Mouse (Mus musculus): ENCODE results near the gene Lce6a. TPM values are rescaled to one million over a fixed set of nuclear protein-coding genes. Genes with fewer than 3 reads are reported as not detected.

Gene Lce6a
- polyA plus RNA-seq, 1 experiment from 2014 or later, result not detected

GRCm38 (mm10) chr3:92602169-92602568 lies 19.3 kb downstream of the Lce6a start:
- Histone ChIP-seq H3K9me3 (replicated peaks; ENCODE audit: control insufficient read depth, low read length) (no peaks in the 10 kb centered on the region), H3K27ac (ENCODE audit: low read length) (no peak overlapping the region), H3K4me1 (ENCODE audit: control insufficient read depth, insufficient read depth, low read length) (no peaks in the 10 kb centered on the region), H3K27me3 (ENCODE audit: control insufficient read depth, insufficient read depth, low read length) (no peaks in the 10 kb centered on the region), H3K4me3 (ENCODE audit: low read length) (no peak overlapping the region), H3K36me3 (ENCODE audit: control insufficient read depth, insufficient read depth) (no peaks in the 10 kb centered on the region), H3K9ac (ENCODE audit: low read length) (no peak overlapping the region), H3K4me2 (ENCODE audit: low read depth, low read length) (no peak overlapping the region)
- 37% methylated on average over 1 of the region's 1 CpGs for WGBS
- no peak for ATAC-seq (replicated peaks; ENCODE audit: extremely low read depth, insufficient read depth, low FRiP score)

- 50% methylated on average over 1 of the region's 1 CpGs for WGBS
- H3K9ac ChIP-seq (ENCODE audit: low read length), result no peak overlapping the region
- no peaks in the 10 kb centered on the region for H3K36me3 ChIP-seq (ENCODE audit: control insufficient read depth, insufficient read depth)
- H3K4me3 ChIP-seq (ENCODE audit: low read length), result no peak overlapping the region
- no peaks in the 10 kb centered on the region for H3K27me3 ChIP-seq (ENCODE audit: control insufficient read depth, insufficient read depth, low read length)
- no peaks in the 10 kb centered on the region for H3K9me3 ChIP-seq (replicated peaks; ENCODE audit: control insufficient read depth, low read length)
- H3K4me2 ChIP-seq (ENCODE audit: low read depth, low read length), result no peak overlapping the region
- no peak for ATAC-seq (replicated peaks; ENCODE audit: extremely low read depth, insufficient read depth, low FRiP score)
- H3K27ac ChIP-seq (ENCODE audit: low read length), result no peak overlapping the region
- no peaks in the 10 kb centered on the region for H3K4me1 ChIP-seq (ENCODE audit: control insufficient read depth, insufficient read depth, low read length)
Measured at GRCm38 (mm10) chr3:92600456-92600855, 21.0 kb downstream of the Lce6a start.

DNA sequence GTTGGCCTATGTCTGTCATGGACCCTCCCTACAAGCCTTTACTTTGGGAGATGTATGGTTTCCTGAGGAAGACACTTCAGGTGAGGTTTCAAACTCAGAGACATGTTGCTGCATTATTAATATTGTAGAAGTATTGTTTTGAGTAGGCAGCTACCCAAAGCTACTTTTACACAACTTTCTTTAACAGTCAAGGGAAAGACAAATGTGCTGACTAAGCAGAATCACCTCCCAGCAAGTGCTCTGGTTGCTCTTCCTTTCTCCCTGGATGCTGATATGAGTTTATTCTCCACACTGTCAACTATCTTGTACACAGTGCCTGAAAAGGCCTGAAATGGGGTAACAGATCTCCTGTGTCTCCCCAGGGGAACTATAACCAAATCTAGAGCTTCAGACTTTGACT lies 21.5 kb downstream of the Lce6a start:
- no peak overlapping the region for H3K4me3 ChIP-seq (ENCODE audit: low read length)
- no peak overlapping the region for H3K9ac ChIP-seq (ENCODE audit: low read length)
- H3K4me1 ChIP-seq (ENCODE audit: control insufficient read depth, insufficient read depth, low read length), result no peaks in the 10 kb centered on the region
- ATAC-seq (replicated peaks; ENCODE audit: extremely low read depth, insufficient read depth, low FRiP score), result no peak
- no peaks in the 10 kb centered on the region for H3K27me3 ChIP-seq (ENCODE audit: control insufficient read depth, insufficient read depth, low read length)
- H3K4me2 ChIP-seq (ENCODE audit: low read depth, low read length), result no peak overlapping the region
- no peaks in the 10 kb centered on the region for H3K9me3 ChIP-seq (replicated peaks; ENCODE audit: control insufficient read depth, low read length)
- no peak overlapping the region for H3K27ac ChIP-seq (ENCODE audit: low read length)
- no peaks in the 10 kb centered on the region for H3K36me3 ChIP-seq (ENCODE audit: control insufficient read depth, insufficient read depth)

GRCm38 (mm10) chr3:92598429-92598828 lies 23.0 kb downstream of the Lce6a start:
- Histone ChIP-seq H3K4me2 (ENCODE audit: low read depth, low read length) (no peak overlapping the region), H3K36me3 (ENCODE audit: control insufficient read depth, insufficient read depth) (no peaks in the 10 kb centered on the region), H3K9ac (ENCODE audit: low read length) (no peak overlapping the region), H3K4me1 (ENCODE audit: control insufficient read depth, insufficient read depth, low read length) (no peaks in the 10 kb centered on the region), H3K27me3 (ENCODE audit: control insufficient read depth, insufficient read depth, low read length) (no peaks in the 10 kb centered on the region), H3K9me3 (replicated peaks; ENCODE audit: control insufficient read depth, low read length) (no peaks in the 10 kb centered on the region), H3K27ac (ENCODE audit: low read length) (no peak overlapping the region), H3K4me3 (ENCODE audit: low read length) (no peak overlapping the region)
- no peak for ATAC-seq (replicated peaks; ENCODE audit: extremely low read depth, insufficient read depth, low FRiP score)
- 92% methylated on average over 2 of the region's 2 CpGs for WGBS

- Histone ChIP-seq H3K27ac (ENCODE audit: low read length) (no peak within 1 kb of the TSS), H3K4me3 (ENCODE audit: low read length) (no peak within 1 kb of the TSS), H3K4me2 (ENCODE audit: low read depth, low read length) (no peak within 1 kb of the TSS), H3K9ac (ENCODE audit: low read length) (no peak within 1 kb of the TSS), H3K4me1 (ENCODE audit: control insufficient read depth, insufficient read depth, low read length) (no peaks in the 10 kb centered on the region), H3K27me3 (ENCODE audit: control insufficient read depth, insufficient read depth, low read length) (no peaks in the 10 kb centered on the region), H3K36me3 (ENCODE audit: control insufficient read depth, insufficient read depth) (no peaks in the 10 kb centered on the region), H3K9me3 (replicated peaks; ENCODE audit: control insufficient read depth, low read length) (no peaks in the 10 kb centered on the region)
- WGBS, result 57% methylated on average over 1 of the region's 1 CpGs
- no peak for ATAC-seq (replicated peaks; ENCODE audit: extremely low read depth, insufficient read depth, low FRiP score)
Measured at GRCm38 (mm10) chr3:92588858-92589257, 32.6 kb downstream of the Lce6a start, which contains the start of gene Smcp. Gene Smcp, minus strand, starts transcription at chr3:92588997.

DNA sequence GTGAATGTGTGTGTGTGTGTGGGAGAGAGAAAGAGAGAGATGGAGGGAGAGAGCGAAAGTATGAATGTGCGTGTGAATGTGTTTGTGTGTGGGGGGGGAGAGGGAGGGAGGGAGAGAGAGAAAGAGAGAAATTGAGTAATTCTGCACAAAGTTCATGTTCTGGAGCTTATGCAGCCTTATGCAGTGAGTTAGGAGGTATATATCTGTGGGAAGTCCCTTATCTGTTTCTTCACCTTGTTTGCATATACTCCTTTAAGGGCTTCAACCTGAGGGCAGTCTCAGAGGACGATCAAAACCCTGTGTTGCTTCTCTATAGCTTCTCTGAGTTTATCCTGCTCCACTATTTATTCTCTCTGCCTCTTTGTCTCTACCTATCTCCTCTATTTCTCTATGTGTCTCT lies 34.3 kb downstream of the Lce6a start:
- no peaks in the 10 kb centered on the region for H3K4me1 ChIP-seq (ENCODE audit: control insufficient read depth, insufficient read depth, low read length)

DNA sequence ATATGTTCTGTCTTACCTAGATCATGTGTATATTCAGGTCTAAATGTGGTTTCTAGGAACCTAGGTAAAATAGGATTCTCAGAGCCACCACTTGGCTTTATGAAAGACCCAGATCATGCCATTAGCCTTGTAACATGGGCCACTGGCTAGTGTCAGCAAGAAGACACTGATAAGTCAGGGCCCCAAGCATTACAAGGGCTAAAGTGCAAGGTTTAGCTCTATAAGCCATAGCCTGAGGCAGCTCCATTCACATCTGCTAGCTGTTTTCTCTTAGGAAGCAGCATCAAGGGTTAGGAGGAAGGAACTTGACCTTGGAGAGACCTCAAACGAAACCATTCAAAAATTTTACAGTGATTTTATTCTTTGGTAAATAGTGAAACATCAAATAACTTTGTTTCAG lies 36.4 kb downstream of the Lce6a start:
- Histone ChIP-seq H3K27me3 (ENCODE audit: control insufficient read depth, insufficient read depth, low read length) (no peaks in the 10 kb centered on the region), H3K4me2 (ENCODE audit: low read depth, low read length) (no peak overlapping the region), H3K4me1 (ENCODE audit: control insufficient read depth, insufficient read depth, low read length) (no peaks in the 10 kb centered on the region), H3K27ac (ENCODE audit: low read length) (no peak overlapping the region), H3K9me3 (replicated peaks; ENCODE audit: control insufficient read depth, low read length) (no peaks in the 10 kb centered on the region), H3K36me3 (ENCODE audit: control insufficient read depth, insufficient read depth) (no peaks in the 10 kb centered on the region), H3K9ac (ENCODE audit: low read length) (no peak overlapping the region), H3K4me3 (ENCODE audit: low read length) (no peak overlapping the region)
- WGBS, result 49% methylated on average over 1 of the region's 1 CpGs
- ATAC-seq (replicated peaks; ENCODE audit: extremely low read depth, insufficient read depth, low FRiP score), result no peak

More for the DNA sequence above, 34.3 kb downstream of the Lce6a start:
- no peak overlapping the region for H3K4me2 ChIP-seq (ENCODE audit: low read depth, low read length)
- H3K36me3 ChIP-seq (ENCODE audit: control insufficient read depth, insufficient read depth), result no peaks in the 10 kb centered on the region
- no peak overlapping the region for H3K27ac ChIP-seq (ENCODE audit: low read length)
- H3K27me3 ChIP-seq (ENCODE audit: control insufficient read depth, insufficient read depth, low read length), result no peaks in the 10 kb centered on the region
- H3K4me3 ChIP-seq (ENCODE audit: low read length), result no peak overlapping the region
- WGBS, result 77% methylated on average over 3 of the region's 3 CpGs
- no peak overlapping the region for H3K9ac ChIP-seq (ENCODE audit: low read length)
- ATAC-seq (replicated peaks; ENCODE audit: extremely low read depth, insufficient read depth, low FRiP score), result no peak
- no peaks in the 10 kb centered on the region for H3K9me3 ChIP-seq (replicated peaks; ENCODE audit: control insufficient read depth, low read length)

DNA sequence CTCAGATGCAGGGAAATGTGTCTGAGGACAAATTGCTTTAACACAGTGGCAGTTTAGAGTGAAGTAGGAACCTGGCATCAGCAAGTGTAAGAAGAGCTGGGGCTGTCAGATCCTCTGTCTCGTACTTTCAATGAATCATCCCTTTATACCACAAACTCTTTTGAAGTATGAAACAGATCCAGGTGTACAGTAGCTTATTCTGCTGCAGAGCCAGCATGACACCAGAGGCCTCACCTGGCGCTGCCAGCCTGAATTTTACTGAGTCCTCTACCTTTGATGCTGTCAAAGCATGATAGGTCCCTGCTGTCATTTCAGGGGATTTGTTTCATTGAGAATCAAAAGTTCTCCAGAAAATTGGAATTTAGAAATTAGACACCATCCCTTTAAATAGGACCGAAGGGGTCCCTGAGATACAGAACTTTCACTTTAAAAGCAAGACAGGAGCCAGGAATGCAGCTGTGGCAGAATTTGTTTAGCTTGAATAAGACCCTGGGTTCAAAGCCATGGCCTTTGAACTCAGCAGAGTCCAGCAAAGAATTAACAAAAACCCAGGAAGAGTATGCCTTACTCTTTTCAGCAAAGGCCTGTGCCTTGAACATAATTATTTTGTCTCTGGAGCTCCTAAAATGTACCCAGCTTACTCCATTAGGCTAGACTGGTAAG lies 38.2 kb downstream of the Lce6a start:
- Histone ChIP-seq H3K9ac (ENCODE audit: low read length) (no peak overlapping the region), H3K4me3 (ENCODE audit: low read length) (no peak overlapping the region), H3K27ac (ENCODE audit: low read length) (no peak overlapping the region), H3K4me1 (ENCODE audit: control insufficient read depth, insufficient read depth, low read length) (no peaks in the 10 kb centered on the region), H3K9me3 (replicated peaks; ENCODE audit: control insufficient read depth, low read length) (no peaks in the 10 kb centered on the region), H3K27me3 (ENCODE audit: control insufficient read depth, insufficient read depth, low read length) (no peaks in the 10 kb centered on the region), H3K36me3 (ENCODE audit: control insufficient read depth, insufficient read depth) (no peaks in the 10 kb centered on the region), H3K4me2 (ENCODE audit: low read depth, low read length) (no peak overlapping the region)
- 72% methylated on average over 3 of the region's 3 CpGs for WGBS
- no peak for ATAC-seq (replicated peaks; ENCODE audit: extremely low read depth, insufficient read depth, low FRiP score)

- H3K4me3 ChIP-seq (ENCODE audit: low read length), result no peak overlapping the region
- H3K9me3 ChIP-seq (replicated peaks; ENCODE audit: control insufficient read depth, low read length), result no peaks in the 10 kb centered on the region
- ATAC-seq (replicated peaks; ENCODE audit: extremely low read depth, insufficient read depth, low FRiP score), result no peak
- H3K27me3 ChIP-seq (ENCODE audit: control insufficient read depth, insufficient read depth, low read length), result no peaks in the 10 kb centered on the region
- 82% methylated on average over 1 of the region's 1 CpGs for WGBS
- H3K27ac ChIP-seq (ENCODE audit: low read length), result no peak overlapping the region
- no peak overlapping the region for H3K9ac ChIP-seq (ENCODE audit: low read length)
- H3K4me1 ChIP-seq (ENCODE audit: control insufficient read depth, insufficient read depth, low read length), result no peaks in the 10 kb centered on the region
- no peak overlapping the region for H3K4me2 ChIP-seq (ENCODE audit: low read depth, low read length)
- H3K36me3 ChIP-seq (ENCODE audit: control insufficient read depth, insufficient read depth), result no peaks in the 10 kb centered on the region
Measured at GRCm38 (mm10) chr3:92579508-92579907, 42.0 kb downstream of the Lce6a start.

Data from heart, embryonic 16.5 days (tissue).